Mouse (Mus musculus) brain, embryonic 14.5 days (tissue): ENCODE measurements around the gene Nat8f7.
"Not testable (repeated sequence)": the region's sequence is repeated elsewhere in the genome, so short reads cannot be mapped to it uniquely, and the experiment has no call there.

Experiments
- CTCF ChIP-seq: fragments of 200-500 bp; IDR thresholded peaks from 2 replicates; pipeline ENCODE4 v1.5.1; 2012; ENCODE audit warnings: inconsistent platforms, mild to moderate bottlenecking, moderate library complexity, borderline replicate concordance; ENCODE audit not compliant: insufficient read depth, insufficient read length; ENCODE audit errors: extremely low read depth
- POLR2A ChIP-seq: fragments of 200-500 bp; IDR thresholded peaks from 2 replicates; pipeline ENCODE4 v1.6.1; 2012; ENCODE audit warnings: mild to moderate bottlenecking, inconsistent platforms, borderline replicate concordance; ENCODE audit not compliant: poor library complexity, insufficient read depth, insufficient read length, severe bottlenecking; ENCODE audit errors: extremely low read depth

DNA sequence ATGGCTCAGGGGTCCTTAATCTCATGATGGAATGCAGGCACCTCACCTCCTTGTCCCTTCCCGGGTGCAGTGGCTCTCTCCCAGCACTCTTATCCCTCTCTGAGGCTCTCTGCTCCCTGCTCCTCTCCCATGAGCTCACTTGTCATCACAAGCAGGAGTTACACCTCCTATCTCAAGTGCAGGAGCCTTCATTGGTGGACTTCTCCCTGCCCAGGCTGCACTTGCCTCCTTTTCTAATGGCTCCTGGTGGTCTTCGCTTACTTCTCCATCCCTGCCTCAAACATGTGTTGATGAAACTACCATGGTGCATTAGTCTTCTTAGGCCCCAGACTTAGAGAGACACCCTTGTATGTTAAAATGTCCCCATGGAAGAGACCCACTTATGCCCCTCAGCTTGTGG is 49.7 kb upstream of the Nat8f7 start:
- TF ChIP-seq CTCF, POLR2A: not testable (repeated sequence)
